Mouse (Mus musculus) CH12.LX (cell line): ENCODE measurements around the gene Hkdc1.

Experiments used
- CTCF ChIP-seq, 2 experiments: IDR thresholded peaks in 1 of 2; conservative IDR thresholded peaks in 1 of 2; 2 replicates each; pipeline ENCODE4 v1.5.1; 2011 to 2012; ENCODE audit warnings: low read depth in 2 of 2, low read length in 2 of 2, improper control_type of control experiment in 1 of 2, inconsistent platforms in 1 of 2, mild to moderate bottlenecking in 1 of 2, moderate library complexity in 1 of 2
- EP300 ChIP-seq: IDR thresholded peaks from 2 replicates; pipeline ENCODE4 v1.6.1; 2011; ENCODE audit warnings: low read length, improper control_type of control experiment
- HCFC1 ChIP-seq: IDR thresholded peaks from 2 replicates; pipeline ENCODE4 v1.6.1; 2012; ENCODE audit warnings: low read depth, mild to moderate bottlenecking, inconsistent platforms, low read length, improper control_type of control experiment
- PAX5 ChIP-seq: IDR thresholded peaks from 2 replicates; pipeline ENCODE4 v1.6.1; 2012; ENCODE audit warnings: low read length, inconsistent platforms, mixed read lengths
- POLR2AphosphoS2 ChIP-seq: IDR thresholded peaks from 2 replicates; pipeline ENCODE4 v1.6.1; 2011; ENCODE audit warnings: low read depth, low read length, improper control_type of control experiment
- USF2 ChIP-seq: conservative IDR thresholded peaks from 2 replicates; pipeline ENCODE4 v1.6.1; 2011; ENCODE audit warnings: low read depth, low read length, improper control_type of control experiment
- ZC3H11A ChIP-seq: IDR thresholded peaks from 2 replicates; pipeline ENCODE4 v1.6.1; 2012; ENCODE audit warnings: low read depth, mild to moderate bottlenecking, inconsistent platforms, low read length, improper control_type of control experiment

- TF ChIP-seq POLR2AphosphoS2 = no peak
- TF ChIP-seq PAX5 = no peak
- no peak for TF ChIP-seq CTCF (conservative IDR thresholded peaks at IDR 0.05 in 1 of 2, IDR thresholded peaks at IDR 0.05 in 1 of 2; ENCODE audit: low read depth in 2 of 2, low read length in 2 of 2)
- TF ChIP-seq HCFC1 = no peak
- TF ChIP-seq EP300 = no peak
- TF ChIP-seq USF2 = no peak
- no peak for TF ChIP-seq ZC3H11A
These were observed 1.2 kb downstream of the Hkdc1 start for GRCm38 (mm10) chr10:62421127-62421526.
